Mouse (Mus musculus) ES-E14 (cell line): ENCODE measurements at regions not wholly inside any gene's neighbourhood (a gene's known extent, or its start where the extent isn't known, plus 50 kb on each side); places are given as distances from the start of the nearest gene placed in this dataset.
A peak's percentile ranks its signal among the peaks of the same experiment; 100 is the strongest.

Experiments used
- DNase-seq: peaks from one replicate; pipeline ENCODE4 v3.0.0-alpha.2; 2013; ENCODE audit warnings: low read depth, low spot score
- H3K27ac ChIP-seq: 2 replicates; pipeline ENCODE4 v1.5.1; 2012; ENCODE audit warnings: low read depth, mild to moderate bottlenecking, low read length, moderate library complexity, mixed read lengths; ENCODE audit not compliant: poor library complexity, insufficient read depth, severe bottlenecking
- H3K36me3 ChIP-seq: 2 replicates; pipeline ENCODE4 v1.6.1; 2012; ENCODE audit warnings: mild to moderate bottlenecking, low read length, moderate library complexity, mixed read lengths; ENCODE audit not compliant: control insufficient read depth, poor library complexity, insufficient read depth, severe bottlenecking
- H3K4me1 ChIP-seq, 2 experiments: fragments of 150-350 bp in 1 of 2; sonication (generic) in 1 of 2; 2 replicates each; pipeline ENCODE4 v1.6.1; 2012; ENCODE audit warnings: low read length in 2 of 2, mild to moderate bottlenecking in 1 of 2, mixed read lengths in 1 of 2; ENCODE audit not compliant: control insufficient read depth in 2 of 2, insufficient read depth in 2 of 2, poor library complexity in 1 of 2
- H3K4me3 ChIP-seq, 2 experiments: fragments of 150-350 bp in 1 of 2; sonication (generic) in 1 of 2; 2 replicates each; pipeline ENCODE4 v1.5.1; 2012; ENCODE audit warnings: low read length in 2 of 2, low read depth in 1 of 2, mild to moderate bottlenecking in 1 of 2, mixed read lengths in 1 of 2; ENCODE audit not compliant: insufficient read depth in 1 of 2, poor library complexity in 1 of 2, severe bottlenecking in 1 of 2
- H3K9ac ChIP-seq: 2 replicates; pipeline ENCODE4 v1.6.1; 2012; ENCODE audit warnings: low read depth, mild to moderate bottlenecking, low read length, mixed read lengths; ENCODE audit not compliant: poor library complexity, insufficient read depth, severe bottlenecking
- H3K9me3 ChIP-seq: fragments of 150-350 bp; sonication (generic); 2 replicates; pipeline ENCODE4 v1.6.1; 2012; ENCODE audit warnings: low read depth, mild to moderate bottlenecking, low read length; ENCODE audit not compliant: control insufficient read depth, insufficient read depth
- CHD2 ChIP-seq: IDR thresholded peaks from 2 replicates; pipeline ENCODE4 v1.6.1; 2014; ENCODE audit warnings: mild to moderate bottlenecking, low read depth, low read length, inconsistent platforms
- HCFC1 ChIP-seq: IDR thresholded peaks from 2 replicates; pipeline ENCODE4 v1.6.1; 2012; ENCODE audit warnings: low read length, inconsistent platforms, borderline replicate concordance; ENCODE audit not compliant: insufficient read depth
- MAFK ChIP-seq: IDR thresholded peaks from 2 replicates; pipeline ENCODE4 v1.6.1; 2014; ENCODE audit warnings: mild to moderate bottlenecking, low read depth, low read length, inconsistent platforms; ENCODE audit not compliant: insufficient read depth
- ZC3H11A ChIP-seq: IDR thresholded peaks from 2 replicates; pipeline ENCODE4 v1.6.1; 2012; ENCODE audit warnings: low read depth, mild to moderate bottlenecking, inconsistent platforms, low read length, borderline replicate concordance
- ZNF384 ChIP-seq: IDR thresholded peaks from 2 replicates; pipeline ENCODE4 v1.6.1; 2012; ENCODE audit warnings: low read depth, low read length, inconsistent platforms
- in situ Hi-C, 2 experiments: fragments of 600-800 bp; cut with MboI; formaldehyde crosslinking; loops; one replicate each; pipeline ENCODE4 v1.15.1; 2025; ENCODE audit warnings: low sequenced_read_pairs in 2 of 2, inconsistent platforms in 1 of 2; ENCODE audit not compliant: unreplicated experiment in 2 of 2

- in situ Hi-C loops = no loop called here
- Histone ChIP-seq H3K36me3 (no peaks in the 10 kb centered on the region), H3K4me1 (no peaks in the 10 kb centered on the region), H3K9ac (no peak overlapping the region), H3K4me3 (no peak overlapping the region), H3K27ac (no peak overlapping the region), H3K9me3 (no peaks in the 10 kb centered on the region)
- DNase-seq = no peak
- TF ChIP-seq ZNF384 (no peak), MAFK (no peak), CHD2 (no peak), HCFC1 (no peak), ZC3H11A (no peak)
Measured at GRCm38 (mm10) chr11:17734519-17734918, 219.2 kb downstream of the Etaa1 start.

- in situ Hi-C loops = no loop called here
- Histone ChIP-seq H3K4me1 (no peaks in the 10 kb centered on the region), H3K36me3 (no peaks in the 10 kb centered on the region), H3K9ac (no peak overlapping the region), H3K9me3 (no peaks in the 10 kb centered on the region), H3K27ac (no peak overlapping the region), H3K4me3 (no peak overlapping the region)
- DNase-seq = no peak
- no peak for TF ChIP-seq HCFC1
- no peak for TF ChIP-seq ZC3H11A
- TF ChIP-seq MAFK = no peak
- no peak for TF ChIP-seq CHD2
- TF ChIP-seq ZNF384 = no peak
Measured at GRCm38 (mm10) chr11:17738879-17739278, 214.8 kb downstream of the Etaa1 start.

GRCm38 (mm10) chr11:17743821-17744220, 209.9 kb downstream of the Etaa1 start:
- Histone ChIP-seq H3K9me3 (no peaks in the 10 kb centered on the region), H3K4me3 (no peak overlapping the region), H3K9ac (no peak overlapping the region), H3K4me1 (no peaks in the 10 kb centered on the region), H3K27ac (no peak overlapping the region), H3K36me3 (no peaks in the 10 kb centered on the region)
- no peak for DNase-seq
- in situ Hi-C loops = no loop called here
- TF ChIP-seq CHD2 = no peak
- peak; percentile 74 for TF ChIP-seq MAFK
- no peak for TF ChIP-seq ZNF384
- no peak for TF ChIP-seq ZC3H11A
- no peak for TF ChIP-seq HCFC1

GRCm38 (mm10) chr11:17750345-17750744, 203.3 kb downstream of the Etaa1 start:
- H3K36me3 ChIP-seq = no peaks in the 10 kb centered on the region
- in situ Hi-C loops = no loop called here
- H3K4me1 ChIP-seq = no peaks in the 10 kb centered on the region
- no peak for DNase-seq
- H3K9me3 ChIP-seq = no peaks in the 10 kb centered on the region
- no peak for TF ChIP-seq ZNF384
- TF ChIP-seq MAFK = no peak
- no peak for TF ChIP-seq CHD2
- no peak for TF ChIP-seq HCFC1
- no peak for TF ChIP-seq ZC3H11A
- H3K4me3 ChIP-seq = no peak overlapping the region
- no peak overlapping the region for H3K27ac ChIP-seq
- H3K9ac ChIP-seq = no peak overlapping the region

GRCm38 (mm10) chr11:17759224-17759623, 194.5 kb downstream of the Etaa1 start:
- no peaks in the 10 kb centered on the region for H3K36me3 ChIP-seq
- no peak for TF ChIP-seq ZNF384
- no peak for TF ChIP-seq MAFK
- no peak for TF ChIP-seq ZC3H11A
- no peak for TF ChIP-seq CHD2
- no peak for TF ChIP-seq HCFC1
- DNase-seq = no peak
- H3K4me3 ChIP-seq = no peak overlapping the region
- in situ Hi-C loops = no loop called here
- no peaks in the 10 kb centered on the region for H3K9me3 ChIP-seq
- H3K9ac ChIP-seq = no peak overlapping the region
- no peak overlapping the region for H3K27ac ChIP-seq
- no peaks in the 10 kb centered on the region for H3K4me1 ChIP-seq
